Mouse (Mus musculus) hindbrain, postnatal 0 days (tissue): ENCODE data around the gene Rnf225. TPM values are rescaled to one million over a fixed set of nuclear protein-coding genes. Genes with fewer than 3 reads are reported as not detected.

ENCODE experiments used
- ATAC-seq: fragments of 200-750 bp; cut with Nextera tagmentation; 2 replicates; pipeline ENCODE4 v1.8.0; 2017; ENCODE audit warnings: mild to moderate bottlenecking, moderate TSS enrichment, moderate library complexity
- DNase-seq: peaks from one replicate; pipeline ENCODE4 v3.0.0-alpha.2; 2015; ENCODE audit warnings: low spot score
- H3K27ac ChIP-seq: fragments of 300-500 bp; sonication (generic); 2 replicates; pipeline ENCODE4 v1.5.1; 2014; ENCODE audit warnings: mild to moderate bottlenecking
- H3K27me3 ChIP-seq: fragments of 300-500 bp; sonication (generic); 2 replicates; pipeline ENCODE4 v1.6.1; 2014; ENCODE audit warnings: low read length, mixed read lengths; ENCODE audit not compliant: insufficient read depth
- H3K36me3 ChIP-seq: fragments of 300-500 bp; sonication (generic); 2 replicates; pipeline ENCODE4 v1.6.1; 2014; ENCODE audit warnings: low read length, mixed read lengths; ENCODE audit not compliant: insufficient read depth
- H3K4me1 ChIP-seq: fragments of 300-500 bp; sonication (generic); 2 replicates; pipeline ENCODE4 v1.6.1; 2014; ENCODE audit warnings: antibody characterized with exemption, low read length, mixed read lengths; ENCODE audit not compliant: insufficient read depth
- H3K4me2 ChIP-seq: fragments of 300-500 bp; sonication (generic); 2 replicates; pipeline ENCODE4 v1.6.1; 2014; ENCODE audit warnings: low read depth, mild to moderate bottlenecking, low read length, moderate library complexity, mixed read lengths
- H3K4me3 ChIP-seq: fragments of 300-500 bp; sonication (generic); 2 replicates; pipeline ENCODE4 v1.5.1; 2014; ENCODE audit warnings: low read length
- H3K9ac ChIP-seq: fragments of 300-500 bp; sonication (generic); replicated peaks from 2 replicates; pipeline ENCODE4 v1.6.1; 2014; ENCODE audit warnings: mild to moderate bottlenecking, low read length, moderate library complexity, mixed read lengths
- H3K9me3 ChIP-seq: fragments of 300-500 bp; sonication (generic); 2 replicates; pipeline ENCODE4 v1.6.1; 2016; ENCODE audit warnings: low read length, mixed read lengths
- CTCF ChIP-seq: IDR thresholded peaks from 2 replicates; pipeline ENCODE4 v1.5.1; 2016; ENCODE audit warnings: antibody characterized with exemption, control low read depth, low read depth
- WGBS: fragments of 180-500 bp; shearing (Covaris S2); extraction: QIAGEN DNeasy Blood & Tissue Kit; methylation state at CpG from one replicate; pipeline ENCODE4 v1.1.7; 2014; 5-methylcytosine and 5-hydroxymethylcytosine counted together
- polyA plus RNA-seq: library from polyadenylated mRNA; unstranded; fragments of >200 nt; fragmentation: Nextera tagmentation; extraction: Ambion mirVana; gene quantifications from 2 replicates; pipeline ENCODE4 v1.2.1, GENCODE M21; 2015
- total RNA-seq: library from RNA; depleted of rRNA; stranded (reverse); fragments of >200 nt; gene quantifications from 2 replicates; pipeline ENCODE4 v1.2.3, GENCODE M21; 2014

The Rnf225 gene
- total and polyA plus RNA-seq, 2 experiments from 2014 or later: 1.1 to 2.5 TPM

DNA sequence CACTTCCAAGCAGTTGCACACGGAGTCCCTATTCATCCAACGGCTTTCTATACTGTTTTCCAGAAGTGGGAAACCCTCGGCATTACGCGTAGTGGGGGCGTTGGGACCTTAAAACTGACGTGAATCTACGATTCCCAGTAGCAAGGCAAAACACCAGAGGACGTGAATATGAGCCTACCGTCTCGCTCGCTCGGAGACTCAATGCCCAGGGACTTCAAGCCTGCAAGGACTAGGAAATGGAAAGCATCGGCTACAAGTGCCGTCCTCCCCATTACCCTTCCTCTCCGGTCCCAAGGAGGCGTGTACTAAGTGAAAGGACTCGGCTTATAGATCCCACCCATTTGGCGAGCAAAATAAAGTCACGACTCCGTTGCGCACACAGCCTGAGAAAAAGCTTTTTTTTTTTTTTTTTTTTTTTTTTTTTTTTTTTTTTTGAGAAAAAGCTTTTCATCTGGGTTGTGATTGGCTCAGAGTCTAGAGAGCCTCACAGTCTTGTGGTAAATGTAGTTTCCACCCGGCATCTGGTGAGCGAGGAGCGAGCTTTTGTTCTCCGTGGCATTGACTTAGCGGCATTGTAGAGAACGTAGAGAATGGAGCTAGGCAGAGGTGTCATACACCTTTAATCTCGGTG is 34.4 kb downstream of the Rnf225 start:
- Histone ChIP-seq H3K4me2 (peak overlapping the region; percentile 70), H3K4me3 (peak overlapping the region; percentile 51), H3K36me3 (no peaks in the 10 kb centered on the region), H3K27me3 (no peaks in the 10 kb centered on the region), H3K27ac (peak overlapping the region; percentile 85), H3K9ac (peak overlapping the region; percentile 65), H3K4me1 (peaks cover 10% of the 10 kb centered on the region; the same call in 1 of the 2 replicates), H3K9me3 (no peaks in the 10 kb centered on the region)
- DNase-seq (peak; percentile 91), ATAC-seq (peak; percentile 70)
- WGBS: 1% methylated on average over 29 of the region's 29 CpGs
- TF ChIP-seq CTCF: no peak

DNA sequence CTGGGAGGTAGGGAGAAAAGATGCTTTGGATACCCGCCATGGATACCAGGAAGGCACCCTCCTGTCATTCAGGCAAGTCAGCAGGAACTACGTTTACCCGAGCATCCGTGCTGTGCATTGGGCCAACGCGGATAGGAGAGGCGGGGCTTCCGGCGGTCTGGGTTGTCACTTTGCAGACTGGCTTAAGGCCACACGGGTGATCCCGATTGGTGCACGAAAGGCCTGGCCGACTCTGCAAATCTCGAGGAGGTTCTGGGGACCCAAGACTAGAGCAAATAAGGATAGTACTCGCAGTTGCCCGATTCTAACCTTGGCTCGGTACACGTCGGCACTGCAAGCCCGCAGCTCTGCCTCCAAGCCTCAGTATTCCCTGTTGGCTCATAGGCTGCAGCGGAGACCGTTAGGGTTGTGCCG is 38.5 kb downstream of the Rnf225 start, which contains the start of gene Zfp324:
TSS of gene Zfp324 (plus strand) at position 161 of the 414 bp plus-strand sequence.
- H3K36me3 ChIP-seq: peaks cover 16% of the 10 kb centered on the region
- DNase-seq (peak; percentile 94), ATAC-seq (peak; percentile 90)
- TF ChIP-seq CTCF: no peak
- peak within 1 kb of the TSS; percentile 86 for H3K9ac ChIP-seq
- H3K27me3 ChIP-seq: no peaks in the 10 kb centered on the region
- H3K4me2 ChIP-seq: peak within 1 kb of the TSS; percentile 98
- no peaks in the 10 kb centered on the region for H3K9me3 ChIP-seq
- H3K4me1 ChIP-seq: peaks cover 19% of the 10 kb centered on the region; the same call in 1 of the 2 replicates
- WGBS: 0% methylated on average over 23 of the region's 23 CpGs
- peak within 1 kb of the TSS; percentile 84 for H3K4me3 ChIP-seq
- H3K27ac ChIP-seq: peak within 1 kb of the TSS; percentile 90

- Histone ChIP-seq H3K27me3 (no peaks in the 10 kb centered on the region), H3K4me2 (peak overlapping the region; percentile 98), H3K9ac (peak overlapping the region; percentile 86), H3K27ac (peak overlapping the region; percentile 90), H3K9me3 (no peaks in the 10 kb centered on the region), H3K4me3 (peak overlapping the region; percentile 84), H3K36me3 (peaks cover 21% of the 10 kb centered on the region), H3K4me1 (peaks cover 19% of the 10 kb centered on the region; the same call in 1 of the 2 replicates)
- ATAC-seq (peak; percentile 60), DNase-seq (peak; percentile 47)
- WGBS: under 1% methylated on average over 29 of the region's 29 CpGs
- TF ChIP-seq CTCF: no peak
Measured at GRCm38 (mm10) chr7:12966104-12966845, 39.1 kb downstream of the Rnf225 start.

- 96% methylated on average over 25 of the region's 25 CpGs for WGBS
- Histone ChIP-seq H3K27me3 (no peaks in the 10 kb centered on the region), H3K36me3 (peaks cover 30% of the 10 kb centered on the region), H3K4me3 (no peak overlapping the region), H3K27ac (no peak overlapping the region), H3K4me1 (peaks cover 10% of the 10 kb centered on the region; the same call in 1 of the 2 replicates), H3K9ac (no peak overlapping the region), H3K4me2 (no peak overlapping the region), H3K9me3 (no peaks in the 10 kb centered on the region)
- no peak for ATAC-seq
- DNase-seq: no peak
- no peak for TF ChIP-seq CTCF
Measured at GRCm38 (mm10) chr7:12970906-12971305, 43.7 kb downstream of the Rnf225 start.

- Histone ChIP-seq H3K9me3 (no peaks in the 10 kb centered on the region), H3K4me3 (peak within 1 kb of the TSS; percentile 59), H3K4me1 (no peaks in the 10 kb centered on the region), H3K36me3 (no peaks in the 10 kb centered on the region), H3K4me2 (peak within 1 kb of the TSS; percentile 78), H3K27ac (peak within 1 kb of the TSS; percentile 94), H3K27me3 (no peaks in the 10 kb centered on the region), H3K9ac (peak within 1 kb of the TSS; percentile 63)
- ATAC-seq: peak; percentile 98
- WGBS: under 1% methylated on average over 49 of the region's 49 CpGs
- peak; percentile 99 for DNase-seq
- TF ChIP-seq CTCF: no peak
Measured at GRCm38 (mm10) chr7:12977682-12978389, 50.6 kb downstream of the Rnf225 start, which contains the start of gene Zfp446. Gene Zfp446 (plus strand): TSS chr7:12977848.

- DNase-seq: no peak
- Histone ChIP-seq H3K9ac (peak overlapping the region; percentile 63; the same call in 1 of the 2 replicates), H3K4me1 (no peaks in the 10 kb centered on the region), H3K27ac (peak overlapping the region; percentile 94), H3K36me3 (no peaks in the 10 kb centered on the region), H3K4me2 (peak overlapping the region; percentile 78), H3K9me3 (no peaks in the 10 kb centered on the region), H3K27me3 (no peaks in the 10 kb centered on the region), H3K4me3 (no peak overlapping the region)
- no peak for ATAC-seq
- TF ChIP-seq CTCF: no peak
- WGBS: 90% methylated on average over 18 of the region's 18 CpGs
Measured at GRCm38 (mm10) chr7:12978931-12979722, 51.9 kb downstream of the Rnf225 start.
